Mouse (Mus musculus) liver, embryonic 12.5 days (tissue): ENCODE measurements around the gene Gnb4. TPM values are rescaled to one million over a fixed set of nuclear protein-coding genes. Genes with fewer than 3 reads are reported as not detected.

Experiments used
- ATAC-seq: fragments of 200-750 bp; cut with Nextera tagmentation; 2 replicates; pipeline ENCODE4 v1.8.0; 2017; ENCODE audit warnings: moderate number of reproducible peaks, mild to moderate bottlenecking, moderate library complexity
- H3K27ac ChIP-seq: fragments of 300-500 bp; sonication (generic); 2 replicates; pipeline ENCODE4 v1.5.1; 2016; ENCODE audit warnings: mild to moderate bottlenecking
- H3K27me3 ChIP-seq: fragments of 300-500 bp; sonication (generic); replicated peaks from 2 replicates; pipeline ENCODE4 v1.6.1; 2016; ENCODE audit warnings: mild to moderate bottlenecking, moderate library complexity
- H3K36me3 ChIP-seq: fragments of 300-500 bp; sonication (generic); 2 replicates; pipeline ENCODE4 v1.6.1; 2016; ENCODE audit warnings: mild to moderate bottlenecking, moderate library complexity
- H3K4me1 ChIP-seq: fragments of 300-500 bp; sonication (generic); 2 replicates; pipeline ENCODE4 v1.6.1; 2016
- H3K4me2 ChIP-seq: fragments of 300-500 bp; sonication (generic); 2 replicates; pipeline ENCODE4 v1.6.1; 2016; ENCODE audit warnings: mild to moderate bottlenecking, moderate library complexity
- H3K4me3 ChIP-seq: fragments of 300-500 bp; sonication (generic); 2 replicates; pipeline ENCODE4 v1.5.1; 2016; ENCODE audit warnings: mild to moderate bottlenecking, moderate library complexity
- H3K9ac ChIP-seq: fragments of 300-500 bp; sonication (generic); 2 replicates; pipeline ENCODE4 v1.6.1; 2016; ENCODE audit warnings: mild to moderate bottlenecking, moderate library complexity
- H3K9me3 ChIP-seq: fragments of 300-500 bp; sonication (generic); replicated peaks from 2 replicates; pipeline ENCODE4 v1.6.1; 2016; ENCODE audit warnings: mild to moderate bottlenecking, moderate library complexity
- WGBS: fragments of 180-500 bp; shearing (Covaris S2); methylation state at CpG from one replicate; pipeline ENCODE4 v1.1.7; 2016; ENCODE audit not compliant: insufficient replicate concordance; 5-methylcytosine and 5-hydroxymethylcytosine counted together
- polyA plus RNA-seq: library from polyadenylated mRNA; unstranded; fragments of >200 nt; fragmentation: Nextera tagmentation; extraction: Ambion mirVana; gene quantifications from 2 replicates; pipeline ENCODE4 v1.2.1, GENCODE M21; 2016

The Gnb4 gene
- polyA plus RNA-seq, 1 experiment from 2014 or later: 14.4 TPM

- no peak overlapping the region for H3K4me2 ChIP-seq
- 73% methylated on average over 2 of the region's 2 CpGs for WGBS
- H3K27ac ChIP-seq: no peak overlapping the region
- H3K9me3 ChIP-seq: no peaks in the 10 kb centered on the region
- H3K9ac ChIP-seq: no peak overlapping the region
- H3K4me1 ChIP-seq: no peaks in the 10 kb centered on the region
- no peaks in the 10 kb centered on the region for H3K27me3 ChIP-seq
- no peak overlapping the region for H3K4me3 ChIP-seq
- ATAC-seq: no peak
- no peaks in the 10 kb centered on the region for H3K36me3 ChIP-seq
Measured at GRCm38 (mm10) chr3:32644751-32645150, 28.4 kb upstream of the Gnb4 start.

- H3K27ac ChIP-seq: no peak overlapping the region
- no peak overlapping the region for H3K4me3 ChIP-seq
- H3K9ac ChIP-seq: no peak overlapping the region
- no peak overlapping the region for H3K4me2 ChIP-seq
- H3K27me3 ChIP-seq: no peaks in the 10 kb centered on the region
- WGBS: 75% methylated on average over 6 of the region's 6 CpGs
- no peaks in the 10 kb centered on the region for H3K9me3 ChIP-seq
- no peaks in the 10 kb centered on the region for H3K4me1 ChIP-seq
- no peaks in the 10 kb centered on the region for H3K36me3 ChIP-seq
- no peak for ATAC-seq
Measured at GRCm38 (mm10) chr3:32642116-32642515, 25.7 kb upstream of the Gnb4 start.

DNA sequence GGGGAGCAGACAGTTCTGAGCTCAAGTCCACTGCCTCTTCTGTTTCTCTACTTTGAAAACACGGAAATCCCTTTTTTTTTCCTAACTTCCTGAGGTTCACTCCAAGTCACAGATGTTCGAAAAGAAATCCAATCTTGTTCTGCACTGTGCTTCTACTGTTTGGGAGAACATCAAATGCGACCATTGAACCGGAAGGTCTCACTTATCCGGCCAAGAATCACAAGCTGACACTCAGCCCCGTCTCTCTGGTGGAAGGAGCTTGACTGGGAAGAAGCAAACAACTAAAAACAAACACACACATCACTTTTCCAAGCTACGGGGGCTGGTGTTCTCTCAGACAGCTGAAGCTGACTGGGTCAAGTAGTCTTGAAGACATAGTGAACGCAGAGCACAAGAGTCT lies 21.9 kb upstream of the Gnb4 start:
- no peak for ATAC-seq

GRCm38 (mm10) chr3:32632760-32633264 lies 16.4 kb upstream of the Gnb4 start:
- Histone ChIP-seq H3K27me3 (no peaks in the 10 kb centered on the region), H3K36me3 (no peaks in the 10 kb centered on the region), H3K4me2 (no peak overlapping the region), H3K4me3 (no peak overlapping the region), H3K27ac (no peak overlapping the region), H3K9me3 (no peaks in the 10 kb centered on the region), H3K4me1 (no peaks in the 10 kb centered on the region), H3K9ac (no peak overlapping the region)
- ATAC-seq: no peak
- WGBS: 42% methylated on average over 5 of the region's 5 CpGs

More for the DNA sequence above, 21.9 kb upstream of the Gnb4 start:
- no peaks in the 10 kb centered on the region for H3K36me3 ChIP-seq
- 49% methylated on average over 8 of the region's 8 CpGs for WGBS
- H3K4me2 ChIP-seq: no peak overlapping the region
- H3K9me3 ChIP-seq: no peaks in the 10 kb centered on the region
- H3K9ac ChIP-seq: no peak overlapping the region
- H3K4me1 ChIP-seq: no peaks in the 10 kb centered on the region
- no peak overlapping the region for H3K4me3 ChIP-seq
- no peaks in the 10 kb centered on the region for H3K27me3 ChIP-seq
- no peak overlapping the region for H3K27ac ChIP-seq

DNA sequence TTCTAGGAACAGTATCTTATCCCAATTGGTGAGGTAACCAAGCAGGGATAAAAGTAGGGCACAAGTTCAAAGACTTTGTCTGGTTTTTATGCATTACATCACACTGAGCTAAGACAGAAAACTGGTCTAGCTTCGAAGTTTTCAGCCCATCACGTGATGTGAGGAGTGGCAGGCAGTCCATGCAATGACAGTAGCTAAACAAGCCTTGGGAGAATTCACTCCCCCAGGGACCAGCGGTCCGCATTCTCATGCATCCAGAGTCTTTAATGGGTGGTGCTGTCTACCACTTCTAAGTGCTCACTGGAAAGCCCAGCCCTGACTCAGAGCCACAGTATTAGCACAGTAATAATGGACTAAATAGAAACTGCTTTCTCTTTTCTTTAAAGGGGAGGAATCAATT lies 13.8 kb upstream of the Gnb4 start:
- Histone ChIP-seq H3K4me3 (no peak overlapping the region), H3K4me2 (no peak overlapping the region), H3K4me1 (no peaks in the 10 kb centered on the region), H3K27me3 (no peaks in the 10 kb centered on the region), H3K36me3 (no peaks in the 10 kb centered on the region), H3K9ac (no peak overlapping the region), H3K27ac (no peak overlapping the region), H3K9me3 (no peaks in the 10 kb centered on the region)
- 62% methylated on average over 4 of the region's 4 CpGs for WGBS
- ATAC-seq: no peak

DNA sequence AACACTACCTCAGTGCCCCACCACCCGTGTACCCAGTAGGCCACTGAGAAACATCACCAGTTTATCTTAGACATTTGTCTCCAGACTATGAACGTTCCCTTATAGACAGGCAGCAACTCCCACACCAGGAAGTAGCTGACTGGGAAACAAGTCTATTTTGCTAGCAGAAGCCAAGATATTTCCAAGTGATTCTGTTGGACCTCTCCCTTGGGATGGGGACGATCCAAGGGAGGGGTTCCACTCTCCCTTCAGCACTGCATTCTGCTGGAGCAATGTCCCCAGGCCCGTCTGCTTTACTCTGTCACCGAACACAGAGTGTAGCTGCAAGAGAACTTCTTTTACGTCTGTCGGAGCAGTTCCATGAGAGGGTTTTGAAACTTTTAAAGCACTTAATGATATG lies 11.8 kb upstream of the Gnb4 start:
- Histone ChIP-seq H3K4me3 (no peak overlapping the region), H3K9me3 (no peaks in the 10 kb centered on the region), H3K27me3 (no peaks in the 10 kb centered on the region), H3K4me1 (no peaks in the 10 kb centered on the region), H3K27ac (no peak overlapping the region), H3K36me3 (no peaks in the 10 kb centered on the region), H3K4me2 (no peak overlapping the region), H3K9ac (no peak overlapping the region)
- ATAC-seq: no peak
- 60% methylated on average over 7 of the region's 7 CpGs for WGBS

DNA sequence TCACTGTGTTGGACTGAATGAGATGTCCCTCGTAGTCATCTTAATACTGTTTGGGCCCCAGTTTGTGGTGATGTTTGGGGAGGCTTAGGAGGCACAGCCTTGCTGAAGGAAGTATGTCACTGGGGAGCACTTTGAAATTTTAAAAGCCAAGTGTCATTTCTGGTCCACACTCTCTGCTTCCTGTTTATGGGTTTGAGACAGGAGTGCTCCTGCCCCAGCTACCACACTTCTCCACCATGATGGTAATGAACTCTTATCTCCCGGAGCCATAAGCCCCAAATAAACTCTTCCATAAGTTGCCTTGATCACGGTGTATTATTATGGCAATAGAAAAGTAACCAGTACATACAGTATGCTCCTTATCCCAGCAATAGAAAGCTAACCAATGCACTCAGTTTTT lies 5.7 kb upstream of the Gnb4 start:
- Histone ChIP-seq H3K4me1 (peaks cover under 1% of the 10 kb centered on the region), H3K4me2 (no peak overlapping the region), H3K36me3 (no peaks in the 10 kb centered on the region), H3K27me3 (peaks cover 10% of the 10 kb centered on the region; the same call in 1 of the 2 replicates), H3K9me3 (no peaks in the 10 kb centered on the region), H3K4me3 (no peak overlapping the region), H3K9ac (no peak overlapping the region), H3K27ac (no peak overlapping the region)
- 59% methylated on average over 3 of the region's 3 CpGs for WGBS
- no peak for ATAC-seq

GRCm38 (mm10) chr3:32621658-32622057 lies 5.3 kb upstream of the Gnb4 start:
- no peak overlapping the region for H3K27ac ChIP-seq
- H3K27me3 ChIP-seq: peaks cover 14% of the 10 kb centered on the region
- H3K9ac ChIP-seq: no peak overlapping the region
- WGBS: 80% methylated on average over 1 of the region's 1 CpGs
- no peaks in the 10 kb centered on the region for H3K36me3 ChIP-seq
- H3K4me2 ChIP-seq: no peak overlapping the region
- peaks cover 5% of the 10 kb centered on the region for H3K4me1 ChIP-seq
- ATAC-seq: no peak
- H3K9me3 ChIP-seq: no peaks in the 10 kb centered on the region
- no peak overlapping the region for H3K4me3 ChIP-seq

DNA sequence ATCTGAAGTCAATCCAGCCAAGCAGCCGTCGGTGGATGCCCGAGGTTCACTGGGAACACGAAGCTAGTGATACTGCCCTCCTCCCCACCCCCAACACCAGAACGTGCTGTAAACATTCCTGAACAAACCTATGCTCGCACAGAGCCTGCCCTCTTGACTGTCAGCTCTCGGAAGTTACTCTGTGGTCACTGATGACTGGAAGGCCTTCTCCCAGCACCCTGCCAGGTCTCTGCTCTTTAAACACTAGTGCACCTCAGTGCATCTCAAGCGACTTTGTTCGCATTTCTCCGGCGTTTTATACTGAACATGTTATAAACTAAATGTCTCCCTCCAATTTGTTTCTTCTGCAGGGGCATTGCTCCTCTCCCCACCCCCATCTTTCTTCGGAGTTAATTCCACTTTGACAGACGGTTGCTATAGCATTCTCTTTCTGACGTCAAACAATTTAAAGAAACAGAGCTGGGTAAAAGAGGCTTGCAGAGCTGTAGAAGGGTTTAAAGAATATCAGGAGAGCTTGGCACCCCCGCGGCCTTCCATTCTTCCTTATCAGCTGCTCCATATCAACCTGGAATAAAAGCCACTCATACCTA lies 763 bp upstream of the Gnb4 start:
- H3K4me2 ChIP-seq: peak overlapping the region; percentile 93
- H3K9ac ChIP-seq: peak overlapping the region; percentile 73; the same call in 1 of the 2 replicates
- H3K4me3 ChIP-seq: peak overlapping the region; percentile 72
- peaks cover 19% of the 10 kb centered on the region for H3K27me3 ChIP-seq
- H3K36me3 ChIP-seq: no peaks in the 10 kb centered on the region
- H3K4me1 ChIP-seq: peaks cover 17% of the 10 kb centered on the region
- peak overlapping the region; percentile 45; the same call in 1 of the 2 replicates for H3K27ac ChIP-seq
- peak; percentile 22; the same call in 1 of the 2 replicates for ATAC-seq
- 0 out of 2 replicates have a peak, but pooled peaks cover 2% of the 10 kb centered on the region for H3K9me3 ChIP-seq
- WGBS: 24% methylated on average over 16 of the region's 16 CpGs

- Histone ChIP-seq H3K4me1 (peaks cover 22% of the 10 kb centered on the region), H3K27ac (peak overlapping the region; percentile 45; the same call in 1 of the 2 replicates), H3K4me3 (peak overlapping the region; percentile 72), H3K36me3 (no peaks in the 10 kb centered on the region), H3K4me2 (peak overlapping the region; percentile 93), H3K27me3 (peaks cover 19% of the 10 kb centered on the region), H3K9ac (peak overlapping the region; percentile 73), H3K9me3 (0 out of 2 replicates have a peak, but pooled peaks cover 2% of the 10 kb centered on the region)
- no peak for ATAC-seq
- WGBS: 10% methylated on average over 8 of the region's 14 CpGs
Measured at GRCm38 (mm10) chr3:32616006-32616330, 417 bp downstream of the Gnb4 start.

- no peak for ATAC-seq
- H3K9me3 ChIP-seq: 0 out of 2 replicates have a peak, but pooled peaks cover 2% of the 10 kb centered on the region
- H3K27me3 ChIP-seq: peaks cover 19% of the 10 kb centered on the region
- H3K36me3 ChIP-seq: no peaks in the 10 kb centered on the region
- peaks cover 22% of the 10 kb centered on the region for H3K4me1 ChIP-seq
- 55% methylated on average over 5 of the region's 5 CpGs for WGBS
- H3K9ac ChIP-seq: peak overlapping the region; percentile 73; the same call in 1 of the 2 replicates
- H3K27ac ChIP-seq: no peak overlapping the region
- H3K4me3 ChIP-seq: peak overlapping the region; percentile 72
- peak overlapping the region; percentile 93 for H3K4me2 ChIP-seq
Measured at GRCm38 (mm10) chr3:32615376-32615775, 1.0 kb downstream of the Gnb4 start.

DNA sequence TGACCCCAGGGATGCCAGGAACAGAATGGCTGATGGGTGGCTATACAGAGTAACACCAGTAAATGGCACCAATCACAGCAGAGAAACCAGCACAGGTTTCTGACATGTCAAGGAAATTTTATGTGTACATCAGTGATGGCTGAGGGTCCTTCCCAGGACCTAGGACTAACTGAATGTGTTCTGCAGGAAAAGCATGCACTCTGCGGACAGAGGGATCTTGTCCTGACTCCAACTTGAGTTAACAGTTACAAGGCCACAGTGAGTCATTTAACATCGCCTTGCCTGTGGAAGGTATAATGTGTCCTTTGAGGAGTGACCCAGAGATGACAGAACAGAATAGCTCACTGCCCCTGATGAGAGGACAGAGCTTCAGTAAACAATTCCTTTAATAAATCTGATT lies 1.6 kb downstream of the Gnb4 start:
- H3K9me3 ChIP-seq: 0 out of 2 replicates have a peak, but pooled peaks cover 2% of the 10 kb centered on the region
- no peak overlapping the region for H3K4me2 ChIP-seq
- no peak for ATAC-seq
- peaks cover 22% of the 10 kb centered on the region for H3K4me1 ChIP-seq
- no peak overlapping the region for H3K9ac ChIP-seq
- H3K4me3 ChIP-seq: no peak overlapping the region
- no peaks in the 10 kb centered on the region for H3K36me3 ChIP-seq
- 78% methylated on average over 2 of the region's 2 CpGs for WGBS
- no peak overlapping the region for H3K27ac ChIP-seq
- H3K27me3 ChIP-seq: peaks cover 19% of the 10 kb centered on the region
